Mouse (Mus musculus): ENCODE results near the gene Mymx.

- TF ChIP-seq CTCF (conservative IDR thresholded peaks at IDR 0.05; ENCODE audit: insufficient read depth, insufficient read length, low read depth, low read length) (no peak), POLR2A (IDR thresholded peaks at IDR 0.05; ENCODE audit: low read depth, low read length) (no peak)
Measured at GRCm38 (mm10) chr17:45553065-45553464, 48.8 kb downstream of the Mymx start.
